Mouse (Mus musculus): ENCODE results near the gene Cnst. TPM values are rescaled to one million over a fixed set of nuclear protein-coding genes. Genes with fewer than 3 reads are reported as not detected.

Gene Cnst
- polyA plus RNA-seq (2017; shearing (Covaris generic)), result 86.0 TPM

GRCm38 (mm10) chr1:179545768-179546550, at the start of gene Cnst, which contains the start of gene Tfb2m:
Cnst (plus strand) TSS chr1:179546370.
Tfb2m (minus strand) TSS chr1:179546267.

GRCm38 (mm10) chr1:179517713-179518465, 28.3 kb upstream of the Cnst start, which contains the start of gene Smyd3:
Smyd3 (minus strand) TSS chr1:179518041.

GRCm38 (mm10) chr1:179668013-179668805, 122.0 kb downstream of the Cnst start, which contains the start of gene Sccpdh:
Sccpdh (plus strand) TSS chr1:179668210.

Other genes starting within 250 kb of the Cnst start
- 55.1 TPM for gene Smyd3, start 28.3 kb upstream of the Cnst start, polyA plus RNA-seq (2017; shearing (Covaris generic))
- gene Tfb2m, start 103 bp upstream of the Cnst start, polyA plus RNA-seq (2017; shearing (Covaris generic)), result 81.5 TPM
- gene Sccpdh, start 121.8 kb downstream of the Cnst start, polyA plus RNA-seq (2017; shearing (Covaris generic)), result 0.76 TPM
- not detected for gene Kif28, start 198.9 kb downstream of the Cnst start, polyA plus RNA-seq (2017; shearing (Covaris generic))

Measured in naive thymus-derived CD4-positive, alpha-beta T cell, adult 5 months (primary cell).